Mouse (Mus musculus) forebrain, embryonic 13.5 days (tissue): ENCODE measurements around the gene Kcnq5. TPM values are rescaled to one million over a fixed set of nuclear protein-coding genes. Genes with fewer than 3 reads are reported as not detected.
A peak's percentile ranks its signal among the peaks of the same experiment; 100 is the strongest.

Experiments used
- ATAC-seq: fragments of 200-750 bp; cut with Nextera tagmentation; 2 replicates; pipeline ENCODE4 v1.8.0; 2017
- H3K27ac ChIP-seq: fragments of 300-500 bp; sonication (generic); 2 replicates; pipeline ENCODE4 v1.5.1; 2015; ENCODE audit warnings: inconsistent platforms, mild to moderate bottlenecking, moderate library complexity
- H3K27me3 ChIP-seq: fragments of 300-500 bp; sonication (generic); 2 replicates; pipeline ENCODE4 v1.6.1; 2015; ENCODE audit warnings: mild to moderate bottlenecking, inconsistent platforms
- H3K36me3 ChIP-seq: fragments of 300-500 bp; sonication (generic); 2 replicates; pipeline ENCODE4 v1.6.1; 2015; ENCODE audit warnings: mild to moderate bottlenecking, inconsistent platforms; ENCODE audit not compliant: poor library complexity, severe bottlenecking
- H3K4me1 ChIP-seq: fragments of 300-500 bp; sonication (generic); 2 replicates; pipeline ENCODE4 v1.6.1; 2015; ENCODE audit warnings: inconsistent platforms
- H3K4me2 ChIP-seq: fragments of 300-500 bp; sonication (generic); 2 replicates; pipeline ENCODE4 v1.6.1; 2015; ENCODE audit warnings: inconsistent platforms, mild to moderate bottlenecking, moderate library complexity
- H3K4me3 ChIP-seq: fragments of 300-500 bp; sonication (generic); 2 replicates; pipeline ENCODE4 v1.5.1; 2015; ENCODE audit warnings: mild to moderate bottlenecking, inconsistent platforms
- H3K9ac ChIP-seq: fragments of 300-500 bp; sonication (generic); 2 replicates; pipeline ENCODE4 v1.6.1; 2015; ENCODE audit warnings: mild to moderate bottlenecking, inconsistent platforms
- H3K9me3 ChIP-seq: fragments of 300-500 bp; sonication (generic); replicated peaks from 2 replicates; pipeline ENCODE4 v1.6.1; 2016; ENCODE audit warnings: inconsistent platforms
- WGBS: fragments of 180-500 bp; shearing (Covaris S2); methylation state at CpG from one replicate; pipeline ENCODE4 v1.1.7; 2015; 5-methylcytosine and 5-hydroxymethylcytosine counted together
- polyA plus RNA-seq: library from polyadenylated mRNA; unstranded; fragments of >200 nt; fragmentation: Nextera tagmentation; extraction: Ambion mirVana; gene quantifications from 2 replicates; pipeline ENCODE4 v1.2.1, GENCODE M21; 2015

The Kcnq5 gene
- polyA plus RNA-seq, 1 experiment from 2014 or later, result 0.72 TPM

DNA sequence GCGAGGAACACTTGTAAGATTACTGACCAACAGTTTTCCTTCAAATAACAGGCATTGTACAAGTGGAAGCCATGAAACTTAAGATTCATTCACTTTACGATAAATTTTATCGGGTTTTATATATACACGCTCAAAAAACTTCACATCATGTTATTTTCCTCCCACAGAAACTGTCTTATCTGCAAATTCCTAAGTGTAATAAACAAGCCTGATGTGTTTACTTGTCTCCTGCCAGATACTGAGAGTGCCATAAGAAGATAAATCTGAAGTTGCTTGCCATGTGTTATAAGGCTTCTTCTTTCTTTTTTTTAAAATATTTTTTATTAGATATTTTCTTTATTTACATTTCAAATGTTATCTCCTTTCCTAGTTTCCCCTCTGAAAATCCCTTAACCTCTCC, 34.6 kb downstream of the Kcnq5 start:
- Histone ChIP-seq H3K4me3 (no peak overlapping the region), H3K36me3 (no peaks in the 10 kb centered on the region), H3K27me3 (no peaks in the 10 kb centered on the region), H3K4me2 (no peak overlapping the region), H3K9ac (no peak overlapping the region), H3K27ac (no peak overlapping the region), H3K4me1 (no peaks in the 10 kb centered on the region), H3K9me3 (no peaks in the 10 kb centered on the region)
- 93% methylated on average over 4 of the region's 4 CpGs for WGBS
- ATAC-seq, result no peak

DNA sequence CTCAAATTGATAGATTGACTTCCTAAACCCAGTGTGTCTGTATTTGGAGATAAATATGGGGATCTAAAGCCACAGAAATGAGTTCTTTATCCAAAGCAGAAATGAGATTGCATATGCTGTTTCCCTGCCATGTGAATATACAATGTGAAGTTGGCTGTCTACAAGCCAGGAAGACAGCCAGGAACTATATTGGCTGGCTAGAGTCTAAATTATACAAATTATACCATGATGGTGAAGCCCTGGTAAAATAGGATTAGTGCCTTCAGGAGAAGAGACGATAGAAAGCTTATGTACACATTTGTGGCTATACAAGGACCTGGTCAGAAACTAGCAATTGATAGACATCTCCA, 38.5 kb downstream of the Kcnq5 start:
- Histone ChIP-seq H3K27me3 (no peaks in the 10 kb centered on the region), H3K4me2 (no peak overlapping the region), H3K4me1 (no peaks in the 10 kb centered on the region), H3K9ac (no peak overlapping the region), H3K4me3 (no peak overlapping the region), H3K27ac (no peak overlapping the region), H3K36me3 (no peaks in the 10 kb centered on the region), H3K9me3 (no peaks in the 10 kb centered on the region)
- WGBS, result 74% methylated on average over 1 of the region's 1 CpGs
- ATAC-seq, result peak; percentile 45; the same call in 1 of the 2 replicates

DNA sequence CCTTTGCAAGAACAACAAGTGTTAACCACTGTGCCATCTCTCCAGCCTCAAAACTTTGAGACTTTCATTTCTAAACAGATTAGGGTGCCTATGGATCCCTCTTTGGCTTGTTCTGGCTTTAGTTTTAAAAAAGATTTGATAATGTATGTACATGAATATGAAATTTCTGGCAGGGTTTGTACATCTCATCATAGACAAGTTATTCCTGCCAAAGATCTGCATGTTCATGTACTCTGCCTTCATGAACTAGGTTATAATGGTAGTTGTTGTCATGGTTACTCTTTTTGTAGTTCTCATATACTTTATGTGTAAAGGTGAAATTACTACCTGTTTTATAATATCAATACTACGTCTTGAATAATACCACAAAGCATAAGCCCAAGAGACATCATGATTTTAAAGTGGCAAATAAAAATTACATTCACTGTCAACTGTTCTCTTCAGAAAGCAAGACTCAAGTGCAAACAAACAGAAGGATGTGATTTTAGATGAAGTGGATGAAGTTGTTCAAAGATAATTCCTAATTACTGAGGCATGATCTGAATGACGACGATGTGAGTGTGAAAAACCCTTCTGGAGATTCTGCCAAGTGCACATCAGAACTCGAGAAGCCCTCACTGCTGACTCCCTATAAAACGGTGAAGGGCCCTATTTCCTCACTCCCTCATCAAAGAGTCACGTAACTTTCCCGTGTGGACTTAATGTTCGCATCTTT, 39.0 kb downstream of the Kcnq5 start:
- H3K9ac ChIP-seq, result no peak overlapping the region
- H3K27me3 ChIP-seq, result no peaks in the 10 kb centered on the region
- no peaks in the 10 kb centered on the region for H3K36me3 ChIP-seq
- H3K4me3 ChIP-seq, result no peak overlapping the region
- ATAC-seq, result peak; percentile 56; the same call in 1 of the 2 replicates
- 82% methylated on average over 8 of the region's 8 CpGs for whole genome bisulfite sequencing
- no peaks in the 10 kb centered on the region for H3K9me3 ChIP-seq
- H3K27ac ChIP-seq, result no peak overlapping the region
- H3K4me1 ChIP-seq, result no peaks in the 10 kb centered on the region
- no peak overlapping the region for H3K4me2 ChIP-seq

DNA sequence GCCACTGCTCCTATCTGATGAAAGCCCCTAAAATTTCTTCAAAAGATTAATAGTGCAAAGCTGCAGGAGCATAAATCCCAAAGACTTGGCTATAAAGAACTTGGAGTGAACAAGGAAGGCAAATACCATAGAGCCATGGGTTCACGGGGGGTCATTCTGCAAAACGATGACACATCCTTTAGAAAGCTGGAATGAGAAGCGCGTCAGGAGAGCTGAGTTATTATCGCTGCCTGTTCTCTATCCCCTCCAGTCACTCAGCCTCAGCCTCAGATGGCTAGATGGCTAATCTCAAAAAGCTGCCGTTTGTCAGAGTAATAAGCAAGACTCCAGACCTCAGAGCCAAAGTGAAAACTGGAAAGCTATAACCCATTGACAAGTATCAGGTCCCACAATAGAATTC, 42.5 kb downstream of the Kcnq5 start:
- no peak overlapping the region for H3K9ac ChIP-seq
- no peak overlapping the region for H3K4me2 ChIP-seq
- H3K27me3 ChIP-seq, result no peaks in the 10 kb centered on the region
- H3K9me3 ChIP-seq, result no peaks in the 10 kb centered on the region
- no peak for ATAC-seq
- no peak overlapping the region for H3K27ac ChIP-seq
- 64% methylated on average over 6 of the region's 6 CpGs for WGBS
- no peak overlapping the region for H3K4me3 ChIP-seq
- no peaks in the 10 kb centered on the region for H3K36me3 ChIP-seq
- no peaks in the 10 kb centered on the region for H3K4me1 ChIP-seq

DNA sequence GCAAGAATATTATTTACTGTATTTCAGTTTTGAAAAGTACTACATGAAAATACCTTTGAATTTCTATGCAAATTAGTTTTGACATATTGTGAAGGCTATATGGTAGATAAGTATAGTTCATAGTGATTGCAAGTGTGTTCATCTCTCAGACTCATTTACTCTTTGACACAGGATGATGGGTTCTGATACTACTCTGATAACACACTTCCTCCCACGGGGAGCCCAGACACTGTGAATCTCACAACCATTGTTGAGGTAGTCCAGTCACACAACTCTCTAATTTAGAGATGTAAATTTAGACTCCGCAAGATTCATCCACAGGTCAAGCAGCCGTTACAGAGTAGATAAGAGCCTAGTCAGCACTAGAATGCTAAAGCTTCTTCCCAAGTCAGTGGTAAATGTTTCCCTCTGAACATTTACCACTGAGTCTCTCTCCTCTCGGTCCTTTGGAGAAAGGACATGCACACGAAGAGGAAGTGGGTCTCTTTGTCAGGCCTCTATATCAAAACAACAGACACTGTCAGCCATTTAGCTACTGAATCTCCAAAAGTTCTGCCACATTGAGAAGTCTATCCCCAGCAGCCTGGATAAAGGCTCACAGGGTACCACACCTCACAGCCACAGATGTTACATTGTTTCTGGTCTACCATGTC, 65.5 kb downstream of the Kcnq5 start:
- Histone ChIP-seq H3K4me1 (no peaks in the 10 kb centered on the region), H3K36me3 (no peaks in the 10 kb centered on the region), H3K4me2 (no peak overlapping the region), H3K4me3 (no peak overlapping the region), H3K27me3 (no peaks in the 10 kb centered on the region), H3K9ac (no peak overlapping the region), H3K27ac (no peak overlapping the region), H3K9me3 (no peaks in the 10 kb centered on the region)
- ATAC-seq, result no peak
- 84% methylated on average over 5 of the region's 5 CpGs for WGBS

DNA sequence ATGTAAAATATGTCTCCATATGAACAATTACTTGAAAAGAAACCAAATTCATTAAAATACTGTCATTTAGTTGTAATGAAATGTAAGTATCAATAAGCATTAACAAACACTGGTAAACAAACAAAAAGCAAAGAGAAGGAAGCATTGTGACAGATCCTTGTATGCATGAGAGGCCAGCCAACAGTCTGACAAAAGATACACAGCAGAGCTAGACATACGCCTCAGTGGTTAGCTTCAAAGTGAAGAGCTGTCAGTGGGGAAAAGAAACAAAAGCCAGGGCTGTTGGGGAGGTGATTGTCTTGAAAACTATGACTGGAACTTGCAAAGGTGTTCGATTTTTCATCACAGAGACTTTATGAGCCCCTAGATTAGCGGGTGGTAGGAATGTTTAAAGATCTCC, 78.0 kb downstream of the Kcnq5 start:
- ATAC-seq, result no peak
- H3K4me3 ChIP-seq, result no peak overlapping the region
- no peak overlapping the region for H3K27ac ChIP-seq
- H3K27me3 ChIP-seq, result no peaks in the 10 kb centered on the region
- no peaks in the 10 kb centered on the region for H3K4me1 ChIP-seq
- no peak overlapping the region for H3K4me2 ChIP-seq
- no peaks in the 10 kb centered on the region for H3K9me3 ChIP-seq
- no peaks in the 10 kb centered on the region for H3K36me3 ChIP-seq
- no peak overlapping the region for H3K9ac ChIP-seq
- 51% methylated on average over 3 of the region's 3 CpGs for WGBS

DNA sequence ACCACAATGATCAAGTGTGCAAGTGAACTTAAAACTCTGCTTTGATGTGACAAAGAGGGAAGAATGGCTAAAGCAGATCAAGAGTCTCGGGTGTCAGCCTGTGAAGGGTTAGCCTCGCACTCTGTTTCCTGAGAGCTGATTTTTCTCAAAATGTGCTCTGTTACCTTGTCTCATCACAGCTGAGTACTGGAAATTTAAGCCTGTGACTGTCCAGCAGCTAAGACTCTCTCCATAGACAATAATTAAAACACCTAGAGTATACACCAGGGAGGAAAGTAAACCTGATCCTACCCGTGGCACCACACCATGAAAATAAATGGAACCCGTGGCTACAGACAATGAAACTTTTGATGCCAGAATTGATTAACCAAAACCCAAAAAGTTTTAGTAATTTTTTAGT, 90.9 kb downstream of the Kcnq5 start:
- WGBS, result 55% methylated on average over 4 of the region's 4 CpGs
- no peak overlapping the region for H3K27ac ChIP-seq
- H3K4me1 ChIP-seq, result no peaks in the 10 kb centered on the region
- no peaks in the 10 kb centered on the region for H3K9me3 ChIP-seq
- H3K4me3 ChIP-seq, result no peak overlapping the region
- ATAC-seq, result no peak
- H3K27me3 ChIP-seq, result no peaks in the 10 kb centered on the region
- H3K4me2 ChIP-seq, result no peak overlapping the region
- no peak overlapping the region for H3K9ac ChIP-seq
- H3K36me3 ChIP-seq, result no peaks in the 10 kb centered on the region

DNA sequence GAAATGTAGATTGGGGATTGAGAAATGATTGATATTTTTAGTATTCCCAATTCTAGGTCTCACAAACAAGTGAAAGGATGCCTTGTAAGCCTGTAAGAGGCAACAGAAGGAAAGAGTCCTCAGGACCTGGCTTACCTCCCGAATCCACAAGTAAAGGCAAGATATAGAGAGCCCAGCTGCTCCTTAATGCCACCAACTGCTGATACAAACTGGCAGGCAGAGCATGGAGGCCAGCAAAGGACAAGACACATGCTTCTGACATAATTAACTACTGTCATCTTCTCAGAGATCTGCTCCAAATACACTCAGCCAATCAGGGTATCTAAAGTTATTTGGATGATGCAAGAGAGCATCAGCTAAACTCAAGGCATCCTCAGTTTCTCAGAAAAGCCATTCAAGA, 93.3 kb downstream of the Kcnq5 start:
- Histone ChIP-seq H3K4me2 (no peak overlapping the region), H3K9ac (no peak overlapping the region), H3K4me3 (no peak overlapping the region), H3K27me3 (no peaks in the 10 kb centered on the region), H3K4me1 (no peaks in the 10 kb centered on the region), H3K36me3 (no peaks in the 10 kb centered on the region), H3K27ac (no peak overlapping the region), H3K9me3 (no peaks in the 10 kb centered on the region)
- 75% methylated on average over 1 of the region's 1 CpGs for WGBS
- no peak for ATAC-seq

DNA sequence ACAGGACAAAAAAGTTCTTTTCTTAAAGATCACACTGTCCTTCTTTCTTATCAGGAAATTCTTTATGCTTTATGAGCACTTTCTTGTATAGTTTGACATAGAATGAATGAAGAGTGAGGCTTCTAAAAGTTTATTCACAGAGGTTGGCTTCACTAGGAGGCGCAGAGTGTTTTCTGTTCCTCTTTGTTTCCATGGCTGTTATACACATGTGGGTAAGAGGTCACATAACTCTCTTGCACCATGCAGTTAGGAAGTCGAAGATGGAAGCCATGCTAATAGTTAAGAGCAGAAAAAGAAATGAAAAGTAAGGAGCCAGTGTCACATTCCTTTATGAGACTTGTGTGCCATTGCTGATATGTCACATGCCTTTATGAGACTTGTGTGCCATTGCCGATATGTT, 105.3 kb downstream of the Kcnq5 start:
- Histone ChIP-seq H3K27ac (no peak overlapping the region), H3K4me3 (no peak overlapping the region), H3K9ac (no peak overlapping the region), H3K27me3 (no peaks in the 10 kb centered on the region), H3K4me1 (no peaks in the 10 kb centered on the region), H3K36me3 (no peaks in the 10 kb centered on the region), H3K9me3 (no peaks in the 10 kb centered on the region), H3K4me2 (no peak overlapping the region)
- WGBS, result 64% methylated on average over 3 of the region's 3 CpGs
- ATAC-seq, result no peak

DNA sequence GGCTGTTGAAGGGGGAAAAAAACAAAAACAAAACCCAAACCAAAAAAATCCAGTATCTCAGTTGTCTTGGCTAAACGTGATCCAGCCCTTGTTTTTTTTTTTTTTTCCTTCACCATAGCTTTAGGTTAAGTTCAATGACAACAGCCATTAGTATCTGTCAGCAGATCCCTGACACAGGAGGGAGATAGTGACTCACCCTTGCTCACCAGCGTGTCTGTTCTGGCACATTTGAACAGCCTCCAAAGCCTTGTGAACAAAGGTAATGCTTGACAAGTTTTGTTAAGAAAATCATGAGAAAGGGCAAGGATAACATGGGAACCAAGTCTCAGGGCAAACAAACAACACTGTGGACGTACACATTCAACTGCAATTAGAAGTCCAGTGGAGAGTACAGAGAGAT, 123.2 kb downstream of the Kcnq5 start:
- no peaks in the 10 kb centered on the region for H3K27me3 ChIP-seq
- H3K36me3 ChIP-seq, result no peaks in the 10 kb centered on the region

DNA sequence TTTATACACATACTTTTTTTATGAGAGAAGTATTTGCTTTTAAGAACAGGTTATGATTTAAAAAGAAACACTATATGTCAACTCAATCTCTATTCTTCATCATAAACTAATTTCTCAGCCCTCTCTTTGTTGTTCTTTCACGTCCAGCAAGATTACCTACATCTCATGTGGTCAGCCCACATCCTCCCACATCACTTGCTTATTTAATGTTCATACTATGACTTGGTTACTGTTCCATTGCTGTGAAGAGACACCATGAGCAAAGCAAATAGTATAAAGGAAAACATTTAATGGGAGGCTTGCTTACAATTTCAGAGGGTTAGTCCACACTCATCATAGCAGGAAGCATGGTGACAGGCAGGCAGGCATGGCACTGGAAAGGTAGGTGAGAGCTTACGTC, 124.4 kb downstream of the Kcnq5 start:
- Histone ChIP-seq H3K4me1 (no peaks in the 10 kb centered on the region), H3K9ac (no peak overlapping the region), H3K27ac (no peak overlapping the region), H3K36me3 (no peaks in the 10 kb centered on the region), H3K27me3 (no peaks in the 10 kb centered on the region), H3K4me2 (no peak overlapping the region), H3K4me3 (no peak overlapping the region), H3K9me3 (no peaks in the 10 kb centered on the region)
- WGBS, result 85% methylated on average over 2 of the region's 2 CpGs
- ATAC-seq, result no peak

More for the DNA sequence above, 123.2 kb downstream of the Kcnq5 start:
- Histone ChIP-seq H3K9ac (no peak overlapping the region), H3K4me1 (no peaks in the 10 kb centered on the region), H3K4me3 (no peak overlapping the region), H3K27ac (no peak overlapping the region), H3K9me3 (no peaks in the 10 kb centered on the region), H3K4me2 (no peak overlapping the region)
- WGBS, result 53% methylated on average over 3 of the region's 3 CpGs
- ATAC-seq, result no peak

DNA sequence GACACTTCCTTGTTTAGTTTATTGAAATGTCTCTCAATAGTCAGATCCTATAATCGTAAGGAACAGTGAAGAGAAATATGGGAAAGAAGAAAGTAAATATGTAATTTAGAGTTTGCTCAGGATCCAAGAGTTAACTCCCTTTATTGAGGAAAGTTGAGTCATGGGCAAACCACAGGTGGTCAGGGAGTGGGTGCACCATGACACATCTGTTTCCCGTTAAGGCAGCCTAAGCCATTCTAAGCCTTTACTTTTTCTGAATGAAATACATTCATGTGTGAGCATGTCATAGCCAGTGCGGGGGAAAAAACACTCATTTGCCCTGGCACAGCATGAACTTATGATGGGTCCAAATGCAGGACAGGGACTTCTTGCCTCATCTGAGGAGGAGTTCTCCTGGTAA, 125.4 kb downstream of the Kcnq5 start:
- Histone ChIP-seq H3K9me3 (no peaks in the 10 kb centered on the region), H3K27me3 (no peaks in the 10 kb centered on the region), H3K4me3 (no peak overlapping the region), H3K27ac (no peak overlapping the region), H3K4me1 (no peaks in the 10 kb centered on the region), H3K36me3 (no peaks in the 10 kb centered on the region), H3K4me2 (no peak overlapping the region), H3K9ac (no peak overlapping the region)
- WGBS, result 89% methylated on average over 3 of the region's 3 CpGs
- ATAC-seq, result no peak

DNA sequence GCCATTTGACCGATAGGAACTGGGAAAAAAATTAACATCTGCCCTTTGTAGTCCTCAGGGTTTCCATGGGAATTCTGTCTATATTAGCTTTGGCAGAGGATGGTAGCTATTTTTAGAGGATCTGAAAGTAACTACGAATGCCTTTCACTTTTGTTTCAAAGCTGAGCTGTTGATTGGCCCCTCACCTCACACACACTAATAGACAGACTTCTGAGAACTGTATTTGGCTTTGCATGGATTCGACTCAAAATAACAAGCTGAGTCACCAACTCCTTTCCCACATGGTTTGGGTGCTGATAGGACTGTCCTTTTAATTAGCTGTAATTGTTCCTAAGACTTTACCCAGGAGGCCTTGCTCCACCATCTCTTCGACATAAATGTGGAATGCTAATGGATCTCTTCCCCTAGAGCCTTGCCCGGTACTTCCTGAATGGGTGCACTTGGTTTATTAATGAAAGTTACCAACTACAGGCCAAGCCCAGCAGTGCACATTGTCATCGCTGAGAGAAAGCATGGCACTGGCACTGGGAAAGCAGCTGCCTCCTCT, 131.8 kb downstream of the Kcnq5 start:
- Histone ChIP-seq H3K4me3 (no peak overlapping the region), H3K27ac (no peak overlapping the region), H3K36me3 (no peaks in the 10 kb centered on the region), H3K4me2 (no peak overlapping the region), H3K27me3 (no peaks in the 10 kb centered on the region), H3K9me3 (no peaks in the 10 kb centered on the region), H3K4me1 (peaks cover 9% of the 10 kb centered on the region), H3K9ac (no peak overlapping the region)
- WGBS, result 52% methylated on average over 6 of the region's 6 CpGs
- peak; percentile 86 for ATAC-seq
